Mouse (Mus musculus) lung, adult 18-20 months (tissue): Measurements from ENCODE around the gene Atp1b3.
"Not testable (repeated sequence)": the region's sequence is repeated elsewhere in the genome, so short reads cannot be mapped to it uniquely, and the experiment has no call there.

Experiments
- DNase-seq, 2 experiments: peaks; one replicate each; pipeline ENCODE4 v3.0.0; 2022; ENCODE audit warnings: mixed read lengths in 2 of 2

Gene Atp1b3

DNA sequence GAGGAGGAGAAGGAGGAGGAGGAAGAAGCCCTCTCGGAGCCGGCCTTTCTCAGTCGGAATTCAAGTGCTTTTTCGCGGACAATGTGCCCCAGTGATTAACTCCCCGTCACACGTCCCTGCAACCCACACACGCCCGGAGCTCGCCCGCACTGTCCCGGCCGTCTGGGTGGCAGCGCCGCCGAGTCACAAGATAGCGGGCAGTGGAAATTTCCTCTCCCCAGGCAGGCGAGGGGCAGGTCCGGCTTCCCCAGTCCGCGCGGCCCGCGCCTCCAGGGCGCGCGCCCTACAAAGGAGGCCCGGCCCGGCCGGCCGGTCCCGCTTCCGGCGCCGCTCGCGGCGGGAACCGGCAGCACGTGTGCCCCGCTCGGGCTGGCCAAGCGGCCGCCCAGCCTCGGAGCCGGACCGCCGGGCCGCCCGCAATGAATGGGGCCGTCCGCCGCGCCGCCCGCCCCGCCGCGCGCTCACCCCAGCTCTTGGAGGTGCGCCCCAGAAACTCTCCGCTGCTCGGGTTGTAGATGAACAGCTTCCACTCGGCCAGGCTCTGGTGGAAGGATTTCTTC, 581 bp downstream of the Atp1b3 start:
- DNase-seq = peak; percentile 82 to 85

DNA sequence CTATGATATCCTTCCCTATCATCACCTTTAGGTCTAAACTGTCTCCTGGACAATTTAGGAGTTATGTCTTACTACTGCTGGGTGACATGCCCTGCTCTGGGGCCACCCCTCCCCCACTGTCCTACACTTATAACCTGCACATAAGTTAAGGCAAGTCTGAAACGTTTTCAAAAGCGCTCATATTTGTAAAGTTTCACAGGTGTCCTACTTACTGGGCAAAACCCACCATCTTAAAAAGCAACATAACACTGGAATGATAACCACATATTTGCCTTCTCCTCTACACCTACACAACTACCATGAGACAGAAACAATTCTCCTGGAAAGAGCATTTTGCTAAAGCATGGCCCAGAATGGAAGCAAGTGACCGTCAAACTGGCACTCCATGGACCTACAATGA, 4.2 kb downstream of the Atp1b3 start:
- no peak for DNase-seq

DNA sequence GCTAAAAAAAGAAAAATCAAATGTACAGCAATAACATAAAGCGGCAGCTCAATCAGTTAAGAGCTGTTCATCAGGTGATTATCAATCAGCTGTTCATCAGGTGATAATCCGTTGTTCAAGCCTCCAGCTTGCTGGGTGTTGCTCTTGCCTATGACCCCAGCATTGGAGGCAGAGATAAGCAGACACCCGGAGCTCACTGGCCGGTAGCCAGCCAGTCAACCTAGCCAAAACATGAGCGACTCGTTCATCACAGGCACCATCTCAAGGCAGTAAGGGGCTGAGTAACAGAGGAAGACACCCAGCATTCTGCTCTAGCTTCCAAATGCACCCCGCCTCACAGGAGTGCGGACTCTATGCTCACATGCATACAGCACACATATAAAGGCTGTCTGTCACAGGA, 10.4 kb downstream of the Atp1b3 start:
- peak in 1 of 2 experiments; percentile 24 for DNase-seq

DNA sequence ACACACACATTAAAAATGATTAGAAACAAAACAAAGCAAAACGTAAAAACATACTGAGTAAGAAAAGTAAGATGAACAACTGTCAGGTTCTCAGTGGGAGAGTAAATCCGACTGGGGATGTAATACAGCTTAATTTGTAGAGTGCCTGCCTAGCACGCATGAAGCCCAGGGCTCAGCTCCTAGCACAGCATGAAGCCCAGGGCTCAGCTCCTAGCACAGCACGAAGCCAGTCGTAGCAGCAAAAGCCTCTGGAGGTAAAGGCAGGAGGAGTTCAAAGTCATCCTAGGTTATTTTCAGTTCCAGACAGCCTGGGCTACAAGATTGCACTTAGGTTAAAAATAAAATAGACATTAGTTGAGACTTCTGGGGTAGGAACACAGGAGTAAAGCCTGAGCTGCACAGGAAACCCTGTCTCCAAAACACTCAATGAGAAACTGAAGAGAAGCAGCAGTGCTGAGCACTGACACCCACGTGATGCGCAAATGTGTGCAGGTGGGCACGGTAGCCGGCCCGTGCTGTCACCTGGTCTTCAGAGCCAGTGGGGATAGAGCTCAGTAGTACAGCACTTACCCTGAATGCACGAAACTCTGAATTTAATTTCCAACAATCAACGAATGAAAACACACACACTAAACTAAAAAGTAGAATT, 11.0 kb downstream of the Atp1b3 start:
- DNase-seq = no peak

DNA sequence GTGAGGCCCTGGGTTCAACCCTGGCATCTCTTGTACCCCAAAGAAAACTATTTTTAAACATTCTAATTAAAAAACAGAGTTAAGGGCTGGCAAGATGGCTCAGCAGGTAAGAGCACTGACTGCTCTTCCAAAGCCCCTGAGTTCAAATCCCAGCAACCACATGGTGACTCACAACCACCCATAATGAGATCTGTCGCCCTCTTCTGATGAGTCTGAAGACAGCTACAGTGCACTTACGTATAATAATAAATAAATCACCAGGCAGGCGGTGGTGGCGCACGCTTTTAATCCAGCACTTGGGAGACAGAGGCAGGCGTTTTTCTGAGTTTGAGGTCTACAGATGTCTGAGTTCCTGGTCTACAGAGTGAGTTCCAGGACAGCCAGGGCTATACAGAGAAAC, 12.5 kb downstream of the Atp1b3 start:
- not testable (repeated sequence) for DNase-seq

DNA sequence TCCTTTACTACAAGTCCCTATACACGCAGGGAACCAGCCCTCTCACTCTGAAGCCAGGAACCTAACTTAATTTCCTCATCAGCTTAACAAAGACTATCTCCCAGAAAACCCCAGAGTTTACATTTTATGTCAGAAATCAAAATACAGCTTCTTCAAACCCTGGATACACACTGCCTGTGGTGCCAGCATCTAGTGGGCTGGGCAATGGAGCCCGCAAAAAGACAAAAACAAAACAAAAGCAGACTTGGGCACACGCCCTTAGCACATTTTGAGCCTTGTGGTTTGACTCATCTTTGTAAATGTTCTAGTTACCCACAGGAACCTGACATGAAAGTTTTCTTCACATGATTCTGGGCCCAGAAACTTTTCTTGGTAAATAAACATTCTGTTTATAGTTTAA, 13.8 kb downstream of the Atp1b3 start:
- DNase-seq = no peak

DNA sequence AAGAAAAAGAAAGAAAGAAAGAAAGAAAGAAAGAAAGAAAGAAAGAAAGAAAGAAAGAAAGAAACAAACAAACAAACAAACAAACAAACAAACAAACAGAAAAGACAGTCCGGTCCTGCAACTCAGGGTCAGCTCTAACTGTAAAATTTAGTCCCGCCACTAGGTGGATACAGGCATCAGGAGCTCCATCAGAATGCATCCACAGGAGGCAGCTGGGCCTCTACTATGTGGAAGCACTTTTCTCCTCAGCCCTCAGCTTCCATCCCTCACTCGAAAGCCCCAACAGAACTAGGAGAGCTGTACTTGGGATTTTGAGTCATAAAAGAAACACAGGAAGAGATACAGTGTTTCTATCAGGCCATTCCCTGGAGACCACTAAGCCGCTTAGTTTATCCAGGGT, 14.2 kb downstream of the Atp1b3 start:
- DNase-seq = peak; percentile 52 to 70

DNA sequence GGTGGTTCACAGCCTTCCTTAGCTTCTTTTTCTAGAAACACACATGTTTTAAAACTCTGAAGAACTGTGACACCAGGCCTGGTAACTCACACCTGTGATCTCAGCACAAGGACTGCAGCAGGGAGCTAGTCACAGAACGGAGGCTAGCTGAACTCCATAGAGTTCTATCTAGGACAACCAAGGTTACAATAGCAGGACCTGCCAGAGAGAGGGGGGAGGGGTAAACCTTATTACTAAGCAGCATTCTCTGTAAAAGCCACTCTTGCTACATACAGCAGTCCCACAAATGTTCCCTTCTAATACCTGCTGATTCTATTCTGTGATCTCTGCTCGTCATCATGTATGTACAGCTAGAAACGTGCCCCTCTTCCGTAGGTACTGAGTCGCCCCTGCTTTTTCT, 15.4 kb downstream of the Atp1b3 start:
- no peak for DNase-seq

DNA sequence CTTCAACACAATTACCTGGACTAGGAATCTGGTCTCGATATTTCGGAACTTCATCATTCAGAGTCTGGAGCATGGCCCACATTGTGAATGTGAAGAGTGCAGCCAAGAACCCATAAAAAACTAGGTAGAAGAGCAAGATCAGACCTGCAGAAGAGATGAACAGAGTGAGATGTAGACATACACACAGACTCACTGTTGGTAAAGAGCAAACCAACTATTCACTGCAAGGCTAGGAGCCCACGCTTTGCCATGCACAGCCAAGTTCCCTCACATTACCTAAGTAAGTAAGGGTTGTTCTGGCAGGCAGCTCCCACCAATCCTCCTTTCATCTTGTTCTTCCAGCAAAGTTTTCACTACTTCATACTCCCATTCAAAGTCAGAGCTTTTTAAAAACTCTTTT, 18.5 kb downstream of the Atp1b3 start:
- no peak for DNase-seq

DNA sequence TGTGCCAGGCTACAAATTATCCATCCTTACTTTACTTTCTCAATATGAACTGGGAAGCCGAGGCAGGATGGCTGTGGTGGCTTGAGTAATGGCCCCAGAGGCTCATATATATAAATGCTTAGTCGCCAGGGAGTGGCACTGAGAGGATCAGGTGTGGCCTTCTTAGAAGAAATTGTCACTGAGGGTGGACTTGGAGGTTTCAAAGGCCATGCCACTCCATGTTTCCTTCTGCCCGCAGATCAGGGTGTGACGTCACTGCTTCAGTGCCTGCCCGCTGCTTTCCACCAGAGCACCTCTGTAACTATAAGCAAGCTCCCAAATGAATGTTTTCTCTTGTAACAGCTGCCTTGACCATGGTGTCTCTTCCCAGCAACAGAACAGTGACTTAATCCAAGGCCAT, 33.1 kb downstream of the Atp1b3 start:
- no peak for DNase-seq

DNA sequence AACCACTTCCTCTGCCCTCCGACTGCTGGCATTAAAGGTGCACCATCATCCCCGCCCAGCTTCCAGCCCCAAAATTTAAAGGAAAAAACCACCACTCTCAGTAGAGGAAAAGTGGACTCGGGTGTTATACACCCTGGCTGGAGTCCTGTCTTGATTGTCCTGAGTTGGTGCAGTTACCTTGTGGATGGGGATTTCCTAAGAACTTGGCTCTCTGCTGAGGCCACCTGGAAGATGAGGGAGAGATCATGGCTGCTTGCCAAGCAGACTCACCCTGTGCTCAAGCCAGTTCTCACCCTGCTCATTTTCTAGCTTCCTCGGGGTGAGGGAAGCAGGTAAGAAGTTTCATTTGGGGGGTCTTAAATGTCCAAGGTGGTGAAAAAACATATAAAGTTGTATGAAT, 36.0 kb downstream of the Atp1b3 start:
- no peak for DNase-seq

DNA sequence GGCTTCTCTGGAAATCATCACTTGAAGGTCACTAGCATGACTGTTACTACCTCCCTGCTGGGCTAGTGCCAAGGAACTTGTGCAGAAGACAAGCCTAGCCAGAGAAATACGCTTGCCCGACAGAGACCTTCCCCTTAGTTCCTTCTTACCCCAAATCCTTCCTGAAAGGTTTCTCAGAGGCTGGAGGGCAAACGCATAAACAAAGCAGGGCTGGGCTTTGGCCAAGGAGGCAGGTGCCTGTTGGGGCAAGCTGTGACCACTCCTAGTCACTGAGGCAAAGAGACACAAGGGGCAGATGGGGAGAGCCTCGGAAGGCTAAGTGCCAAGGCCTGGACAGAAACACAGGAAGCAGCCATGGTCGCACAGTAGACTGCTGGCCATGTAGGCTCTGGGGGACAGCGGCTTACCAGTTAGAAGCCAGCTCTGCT, 37.7 kb downstream of the Atp1b3 start:
- DNase-seq = peak in 1 of 2 experiments; percentile 11

DNA sequence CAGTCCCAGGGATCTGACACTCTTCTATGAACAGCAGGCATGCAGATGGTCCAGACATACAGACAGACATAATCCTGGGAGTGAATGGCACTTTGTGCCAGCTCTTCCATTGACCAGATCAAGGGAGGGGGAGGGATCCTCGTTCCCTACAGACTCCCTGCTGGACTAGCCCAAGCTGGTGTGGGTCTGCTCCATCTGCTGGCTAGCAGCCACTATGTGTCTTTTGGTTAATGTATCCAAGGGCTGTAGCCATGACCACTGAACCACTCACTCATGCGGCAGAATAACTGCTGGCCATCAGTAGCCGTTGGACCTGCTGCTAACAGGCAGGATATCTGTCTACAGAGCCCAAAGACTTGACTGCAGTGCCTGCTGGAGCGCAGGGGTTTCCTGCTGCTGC, 39.7 kb downstream of the Atp1b3 start:
- DNase-seq = no peak

DNA sequence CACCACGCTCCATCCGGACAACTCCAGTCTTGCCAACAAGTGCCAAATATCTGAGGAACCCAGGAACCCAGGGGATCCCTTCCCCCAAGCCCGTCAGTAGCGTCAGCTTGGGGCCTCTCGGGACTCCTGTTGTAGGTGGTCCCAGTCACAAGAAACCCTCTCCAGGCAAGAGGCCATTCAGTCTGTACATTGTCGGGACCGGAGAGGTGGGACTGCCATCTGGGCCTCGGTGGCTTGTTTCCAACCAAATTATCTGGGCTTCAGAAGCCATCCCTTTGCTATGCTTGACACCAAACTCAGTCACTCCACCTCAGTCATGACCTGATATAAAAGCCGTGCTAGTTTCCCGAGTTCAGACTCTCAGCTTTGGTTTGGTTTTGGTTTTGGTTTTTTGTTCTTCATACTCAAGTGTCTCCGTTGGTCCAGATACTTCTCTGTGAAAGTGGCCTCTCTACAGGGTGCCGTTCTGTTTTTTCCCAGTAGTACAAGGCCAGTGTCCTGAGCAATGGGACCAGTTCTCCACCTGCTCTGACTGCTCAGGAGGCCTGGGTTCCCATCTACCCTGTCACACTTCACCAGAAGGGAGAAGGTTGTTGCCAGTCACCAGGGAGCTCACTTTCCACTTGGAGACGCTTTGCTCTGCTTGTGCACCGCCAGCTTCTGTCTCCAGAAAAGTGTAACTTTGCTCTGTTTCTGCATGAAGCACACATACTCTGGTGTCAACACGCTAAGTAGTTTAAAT, 41.7 kb downstream of the Atp1b3 start:
- DNase-seq = no peak

DNA sequence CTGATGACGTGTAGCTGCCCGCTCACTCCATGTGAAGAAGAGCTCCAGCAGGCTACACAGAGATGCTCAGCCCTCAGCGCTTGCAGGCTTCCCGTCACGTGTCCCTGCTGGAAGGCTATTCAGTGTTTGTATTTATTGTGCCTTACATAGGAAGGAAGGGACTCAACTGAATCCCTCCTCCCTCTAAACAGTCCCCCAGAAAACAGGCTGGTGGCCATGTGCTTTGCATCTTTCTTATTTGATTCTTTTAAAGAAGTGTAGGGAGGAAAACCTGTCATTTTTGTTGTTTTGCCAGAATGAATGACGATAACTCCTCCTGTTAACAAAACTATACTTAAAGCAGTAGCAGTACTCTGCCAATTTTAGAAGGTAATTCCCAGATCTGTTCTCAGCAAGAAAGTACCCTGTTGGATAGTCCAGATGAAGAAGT, 43.7 kb downstream of the Atp1b3 start:
- peak in 1 of 2 experiments; percentile 19 for DNase-seq

DNA sequence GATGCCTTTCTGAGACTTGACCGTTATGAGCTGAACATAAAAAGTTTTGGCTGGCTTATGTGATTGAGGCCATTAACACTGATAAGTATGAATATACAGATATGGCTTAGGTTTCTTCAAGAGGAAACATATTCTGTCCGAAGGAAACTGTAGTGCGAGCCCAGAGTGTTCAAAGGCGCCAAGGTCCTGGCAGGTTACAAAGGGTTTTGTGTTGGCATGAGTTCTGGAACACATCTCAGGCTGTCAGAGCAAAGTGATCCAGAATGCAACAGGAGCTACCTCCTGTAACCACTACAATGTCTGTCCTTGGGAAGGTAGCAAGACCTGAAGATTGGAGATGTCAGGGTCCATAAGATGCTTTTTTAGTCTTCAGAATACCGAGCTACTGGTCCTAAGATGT, 44.9 kb downstream of the Atp1b3 start:
- no peak for DNase-seq

DNA sequence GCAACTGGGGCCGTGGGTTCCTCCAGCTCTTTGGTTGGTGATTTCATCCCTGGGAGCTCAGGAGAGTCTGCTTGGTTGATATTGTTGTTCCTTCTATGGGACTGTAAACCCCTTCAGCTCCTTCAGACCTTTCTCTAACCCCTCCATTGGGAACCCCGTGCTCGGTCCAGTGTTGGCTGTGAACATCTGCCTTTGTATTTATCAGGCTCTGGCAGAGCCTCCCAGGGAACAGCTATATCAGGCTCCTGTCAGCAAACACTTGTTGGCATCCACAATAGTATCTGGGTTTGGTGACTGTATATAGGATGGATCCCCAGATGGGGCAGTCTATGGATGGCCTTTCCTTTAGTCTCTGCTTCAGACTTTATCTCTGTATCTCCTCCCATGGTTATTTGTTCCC, 52.2 kb downstream of the Atp1b3 start:
- DNase-seq = no peak

DNA sequence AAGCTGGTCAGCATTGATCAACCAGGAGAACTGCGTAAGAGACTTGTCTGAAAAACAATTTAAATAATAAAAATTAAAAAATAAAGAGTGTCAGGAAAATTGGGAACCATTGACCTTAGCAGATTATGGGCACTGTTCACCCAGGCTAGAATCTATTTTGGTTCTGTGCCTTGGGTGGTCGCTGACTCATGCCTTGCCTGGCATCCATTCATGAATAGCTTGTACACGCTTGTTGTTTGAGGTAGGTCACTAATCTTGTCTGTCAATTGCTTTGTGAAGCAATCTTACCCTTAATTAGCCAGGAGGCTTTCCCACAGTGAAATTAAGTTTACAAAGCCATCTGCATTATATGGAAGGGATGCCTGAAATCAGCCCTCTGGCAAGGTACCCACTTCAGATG, 55.4 kb downstream of the Atp1b3 start:
- DNase-seq = no peak

DNA sequence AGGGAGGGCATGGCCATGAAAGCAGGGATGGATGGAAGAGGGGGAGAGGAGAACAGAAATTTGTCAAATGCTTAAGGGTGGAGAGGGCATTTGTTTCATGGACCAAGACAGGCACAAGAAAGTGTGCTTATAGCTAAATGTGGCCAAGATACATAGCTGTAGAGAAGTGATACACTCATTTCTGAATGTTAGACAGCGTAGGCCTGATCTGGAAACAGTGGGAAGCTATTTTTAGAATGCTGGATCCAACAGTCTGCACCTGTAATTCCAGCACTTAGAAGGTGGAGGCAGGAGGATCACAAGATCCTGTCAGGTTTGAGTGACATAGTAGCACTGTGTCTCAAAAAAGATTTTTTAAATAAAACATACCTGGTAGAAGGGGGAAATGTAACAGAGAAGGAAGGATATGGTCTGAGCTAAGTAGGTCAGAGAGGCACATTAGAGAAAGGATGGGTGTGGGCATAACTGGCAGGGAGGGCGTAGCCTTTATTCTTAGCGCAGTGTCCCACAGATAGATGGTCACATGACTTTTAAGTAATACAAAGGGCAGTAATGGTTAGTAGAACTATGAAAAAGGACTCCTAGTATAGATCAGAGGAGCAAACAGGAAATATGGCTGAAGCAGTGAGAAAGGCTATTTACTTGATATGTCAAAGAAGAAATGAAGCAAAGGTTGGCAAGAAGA, 64.8 kb downstream of the Atp1b3 start:
- DNase-seq = no peak

DNA sequence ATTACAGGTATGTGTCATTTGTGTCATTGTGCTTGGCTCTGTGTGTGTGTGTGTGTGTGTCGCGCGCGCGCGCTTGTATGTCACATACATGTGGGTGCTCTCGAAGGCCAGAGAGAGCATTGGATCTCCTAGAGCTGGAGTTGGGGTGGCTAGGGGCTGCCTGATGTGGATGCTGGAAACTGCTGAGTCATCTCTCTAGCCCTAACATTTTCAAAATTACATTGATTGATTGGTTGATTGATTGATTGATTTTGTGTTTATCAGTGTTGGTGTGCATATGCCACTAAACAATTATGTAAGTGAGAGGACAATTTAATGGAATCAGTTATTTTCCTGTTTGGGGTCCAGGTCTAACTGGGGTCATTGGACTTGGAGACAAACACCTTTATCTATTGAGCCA, 72.1 kb downstream of the Atp1b3 start:
- no peak for DNase-seq

DNA sequence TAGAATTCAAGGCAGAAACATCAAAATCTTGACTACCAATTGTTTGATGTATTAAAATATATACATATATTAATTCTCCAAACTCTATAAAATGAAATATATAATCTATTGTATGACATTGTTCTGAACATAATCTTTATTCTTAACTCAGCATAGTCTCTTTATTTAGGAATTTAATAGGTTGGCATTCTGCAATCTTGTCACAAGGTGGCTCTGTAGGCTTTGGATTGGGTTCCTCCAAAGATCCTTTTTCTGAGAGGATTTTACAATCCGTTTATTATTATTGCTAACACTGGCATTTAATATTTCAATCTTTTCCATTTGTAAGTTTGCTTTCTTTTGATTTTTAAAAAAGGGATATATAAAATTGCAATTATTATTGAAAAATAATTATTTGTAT, 79.3 kb downstream of the Atp1b3 start:
- DNase-seq = no peak
